Mouse (Mus musculus) retina, embryonic 14.5 days (tissue): ENCODE results near the gene Olfr133.
"Not testable (repeated sequence)": the region's sequence is repeated elsewhere in the genome, so short reads cannot be mapped to it uniquely, and the experiment has no call there.

Experiments
- DNase-seq: peaks from one replicate; pipeline ENCODE4 v3.0.0-alpha.2; 2015; ENCODE audit warnings: low spot score

Olfr133 gene

DNA sequence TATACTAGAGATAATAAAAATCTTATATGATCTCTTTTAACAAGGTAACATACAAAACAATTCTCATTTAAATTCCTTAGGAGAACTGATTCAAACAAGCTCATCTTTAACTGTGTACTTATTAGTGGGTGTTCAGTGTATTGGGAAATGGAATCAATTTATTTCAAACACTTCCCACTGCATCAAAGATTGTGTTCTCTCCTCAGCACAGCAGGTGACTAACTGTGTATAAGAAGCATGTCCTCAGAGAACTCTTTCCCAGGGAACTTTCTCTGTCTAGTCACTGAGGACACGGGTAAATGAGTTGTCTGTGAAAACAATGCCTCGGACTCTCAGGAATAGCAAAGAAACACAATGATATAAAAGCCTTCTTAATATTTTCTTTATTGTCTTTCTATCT is at the start of gene Olfr133:
Gene Olfr133, plus strand, starts transcription at position 301 of the 400 bp plus-strand sequence.
- DNase-seq: no peak

DNA sequence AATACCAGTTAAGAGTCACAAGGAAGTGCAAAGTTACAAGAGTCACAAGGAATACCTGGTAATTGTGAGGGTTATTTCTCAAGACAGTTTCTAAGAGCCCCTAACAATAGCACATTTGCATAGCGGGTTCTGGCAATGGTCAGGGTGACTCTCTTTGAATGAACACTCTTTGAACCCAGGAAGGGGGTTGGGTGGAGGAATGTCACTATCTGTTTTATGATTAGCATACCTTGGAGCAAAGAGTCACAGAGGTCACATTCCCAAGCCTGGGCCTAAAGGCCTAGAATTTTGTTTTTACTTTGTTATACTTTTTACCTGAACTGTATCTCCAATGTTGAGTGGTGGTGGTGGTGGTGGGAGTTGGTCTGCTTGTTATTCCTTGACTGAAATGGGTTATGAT is 20.9 kb upstream of the Olfr133 start:
- DNase-seq: not testable (repeated sequence)

DNA sequence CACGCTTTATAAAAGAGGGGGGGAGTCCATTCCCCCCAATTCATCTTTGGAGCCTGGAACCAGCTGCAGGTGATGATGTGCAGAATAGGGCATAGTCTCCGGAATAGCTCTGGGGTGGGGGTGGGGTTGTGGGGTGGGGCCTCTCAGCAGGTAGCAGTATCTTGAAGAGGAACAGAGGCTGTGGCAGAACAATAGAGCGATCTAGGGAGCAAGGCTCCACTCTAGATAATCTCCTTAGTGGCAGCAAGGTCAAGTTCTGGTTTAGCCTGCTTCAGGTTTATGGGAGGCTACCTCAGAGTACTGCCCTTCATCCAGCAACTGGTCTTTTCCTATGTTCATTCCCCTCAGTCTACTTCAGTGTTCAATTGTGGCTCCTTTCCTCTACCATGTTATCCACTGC is 19.7 kb upstream of the Olfr133 start:
- DNase-seq: not testable (repeated sequence)

DNA sequence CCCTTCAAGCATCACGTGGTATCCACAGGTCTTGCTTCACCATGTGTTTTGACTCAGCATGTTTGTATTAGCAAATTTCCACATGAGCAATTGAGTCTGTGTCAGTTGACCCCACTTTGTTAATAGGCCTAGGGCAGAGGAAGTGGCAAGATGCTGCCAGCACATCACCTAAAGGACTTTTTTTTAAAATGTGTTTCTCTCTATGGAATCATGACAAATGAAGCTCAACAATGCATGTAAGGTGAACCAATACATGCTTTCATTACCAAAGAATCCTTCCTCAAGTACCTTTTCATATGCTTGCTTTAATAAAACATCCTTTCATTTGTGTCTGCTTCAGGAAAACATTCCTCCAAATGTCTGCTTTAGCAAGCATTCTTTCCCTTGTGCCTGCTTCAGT is 10.7 kb upstream of the Olfr133 start, which contains the start of gene Olfr132:
Gene Olfr132, minus strand, starts transcription at position 101 of the 400 bp plus-strand sequence.
- no peak for DNase-seq

DNA sequence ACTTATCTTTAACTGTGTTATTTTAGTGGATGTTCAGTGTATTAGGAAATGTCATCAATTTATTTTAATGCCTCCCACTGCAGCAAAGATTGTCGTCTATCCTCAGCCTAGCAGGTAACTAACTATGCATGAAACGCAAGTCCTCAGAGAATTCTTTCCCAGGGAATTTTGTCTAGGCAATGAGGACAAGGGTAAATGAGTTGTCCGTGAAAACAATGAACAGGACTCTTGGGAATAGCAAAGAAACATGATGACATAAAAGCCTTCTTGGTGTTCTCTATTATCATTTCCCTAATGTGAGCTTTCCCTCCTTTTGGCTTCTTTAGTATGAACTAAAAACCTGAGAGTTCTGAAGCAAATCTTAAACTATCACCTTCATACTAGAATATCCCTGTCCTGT is 26.0 kb downstream of the Olfr133 start, which contains the start of gene Olfr134:
Gene Olfr134, plus strand, starts transcription at position 301 of the 400 bp plus-strand sequence.
- no peak for DNase-seq
